Mouse (Mus musculus): ENCODE data around the gene Mpp3. TPM values are rescaled to one million over a fixed set of nuclear protein-coding genes. Genes with fewer than 3 reads are reported as not detected.

Gene Mpp3
- total RNA-seq (2021): 1 to 10 TPM; 4.3 to 5.2 TPM
- long read RNA-seq, experiment 1, partial matches to known transcripts: 1 of 3 reads
- long read RNA-seq, experiment 1, other reads (novel, unspliced or antisense): 2 of 3 reads
- long read RNA-seq, experiment 2, partial matches to known transcripts: 0 of 3 reads
- long read RNA-seq, experiment 2, other reads (novel, unspliced or antisense): 3 of 3 reads

GRCm38 (mm10) chr11:102028087-102028816 lies at the start of gene Mpp3:
Gene Mpp3, minus strand, starts transcription at chr11:102028461.
- intact Hi-C loops (cut with DNase I): no loop called here
- DNase-seq: no peak

GRCm38 (mm10) chr11:102073722-102074121 lies 45.5 kb upstream of the Mpp3 start:
- DNase-seq: no peak
- intact Hi-C loops (cut with DNase I): no loop called here

DNA sequence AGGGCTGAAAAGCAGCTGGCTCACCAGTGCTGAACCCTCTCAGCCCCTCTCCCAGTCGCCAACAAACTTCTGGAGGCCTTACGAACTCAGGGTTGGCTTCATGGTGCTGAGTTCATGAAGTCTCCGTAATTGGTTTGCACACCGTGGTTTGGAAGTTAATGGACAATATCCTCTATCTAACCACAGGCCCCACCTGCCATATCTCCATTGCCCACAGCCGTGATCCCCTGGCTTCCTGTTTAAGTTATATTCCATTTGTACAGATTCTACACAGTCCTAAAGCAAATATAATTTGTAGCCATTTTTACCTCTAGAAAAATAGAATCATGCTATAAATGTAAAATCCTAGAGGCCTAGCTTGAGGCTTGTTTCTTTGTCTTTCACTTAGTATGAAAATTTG lies 44.5 kb upstream of the Mpp3 start:
- intact Hi-C loops (cut with DNase I): no loop called here
- no peak for DNase-seq

DNA sequence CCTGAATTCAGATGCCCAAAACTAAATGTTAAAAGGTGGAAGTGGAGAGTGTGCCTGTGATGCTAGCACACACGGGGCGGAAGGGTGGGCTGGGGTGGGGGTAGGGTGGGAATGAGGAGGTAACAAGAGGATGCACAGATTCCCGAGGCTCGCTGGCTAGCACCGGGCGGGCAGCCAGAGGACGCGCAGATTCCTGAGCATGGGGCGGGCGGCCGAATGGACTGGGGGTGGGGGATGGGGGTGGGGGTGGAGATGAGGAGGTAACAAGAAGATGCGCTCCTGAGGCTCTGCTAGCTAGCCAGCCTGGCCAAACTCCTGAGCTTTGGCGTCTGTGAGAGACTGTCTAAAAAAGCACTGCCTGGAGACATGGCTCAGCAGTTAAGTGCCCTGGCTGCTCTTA lies 42.2 kb upstream of the Mpp3 start:
- intact Hi-C loops (cut with DNase I): no loop called here
- DNase-seq: no peak

- intact Hi-C loops (cut with DNase I): no loop called here
- DNase-seq: no peak
These were observed 41.4 kb upstream of the Mpp3 start for GRCm38 (mm10) chr11:102069633-102070032.

DNA sequence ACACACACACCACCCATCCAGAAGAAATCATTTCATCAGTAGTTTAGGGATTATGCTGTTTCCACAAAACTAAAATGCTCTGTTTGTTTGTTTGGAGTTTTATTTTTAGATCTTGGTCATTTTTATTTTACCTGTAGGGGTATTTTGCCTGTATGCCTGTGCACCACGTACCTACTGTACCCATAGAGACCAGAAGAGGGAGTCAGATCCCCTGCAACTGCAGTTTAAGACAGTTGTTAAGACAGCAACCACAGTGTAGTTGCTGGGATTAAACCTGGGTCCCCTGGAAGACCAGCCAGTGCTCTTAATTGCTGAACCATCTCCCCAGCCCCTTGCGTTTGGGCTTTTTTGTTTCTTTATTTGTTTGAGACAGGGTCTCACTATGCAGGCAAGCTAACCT lies 40.7 kb upstream of the Mpp3 start:
- DNase-seq: no peak
- intact Hi-C loops (cut with DNase I): no loop called here

GRCm38 (mm10) chr11:102063076-102063475 lies 34.8 kb upstream of the Mpp3 start:
- no peak for DNase-seq
- intact Hi-C loops (cut with DNase I): no loop called here

DNA sequence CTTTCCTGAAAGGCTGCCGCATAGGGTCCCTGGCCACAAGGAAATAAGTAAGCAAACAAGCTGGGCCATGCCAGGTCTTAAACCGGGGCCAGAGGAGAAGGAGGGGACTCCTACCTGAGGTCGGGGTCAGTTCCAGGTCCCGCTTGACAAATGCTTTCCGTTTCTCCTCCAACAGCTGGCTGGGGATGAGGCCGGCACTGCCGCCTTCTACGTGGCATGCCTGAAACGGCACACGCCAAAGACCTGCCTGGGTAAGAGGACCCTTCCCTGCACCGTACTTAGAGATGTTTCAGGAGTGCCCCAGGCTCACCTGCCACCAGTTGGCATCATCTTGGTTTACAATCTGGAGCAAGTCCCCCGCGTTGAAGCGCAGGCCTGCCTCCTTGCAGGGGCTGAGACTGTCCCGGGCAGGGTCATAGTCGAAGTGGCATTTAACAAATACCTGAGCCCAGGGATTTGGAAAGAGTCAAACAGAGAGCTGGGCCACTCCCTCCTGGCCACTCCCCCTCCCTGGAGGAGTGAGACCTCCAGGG lies 33.7 kb upstream of the Mpp3 start:
- intact Hi-C loops (cut with DNase I): loop anchor here (2.0 kb wide), 3 partner anchors 27 to 77 kb away; partner anchors contain the start of gene Mpp2
- no peak for DNase-seq

- peak; percentile 80 to 83 for DNase-seq
- intact Hi-C loops (cut with DNase I): loop anchor here (2.0 kb wide), 3 partner anchors 27 to 77 kb away; partner anchors contain the start of gene Mpp2
These were observed 33.1 kb upstream of the Mpp3 start for GRCm38 (mm10) chr11:102061236-102061940.

GRCm38 (mm10) chr11:102053847-102054246 lies 25.6 kb upstream of the Mpp3 start:
- DNase-seq: peak; percentile 61 to 68
- intact Hi-C loops (cut with DNase I): loop anchor here (2.0 kb wide), 1 partner anchor 67 kb away; the partner anchor contains the start of gene Dusp3

DNA sequence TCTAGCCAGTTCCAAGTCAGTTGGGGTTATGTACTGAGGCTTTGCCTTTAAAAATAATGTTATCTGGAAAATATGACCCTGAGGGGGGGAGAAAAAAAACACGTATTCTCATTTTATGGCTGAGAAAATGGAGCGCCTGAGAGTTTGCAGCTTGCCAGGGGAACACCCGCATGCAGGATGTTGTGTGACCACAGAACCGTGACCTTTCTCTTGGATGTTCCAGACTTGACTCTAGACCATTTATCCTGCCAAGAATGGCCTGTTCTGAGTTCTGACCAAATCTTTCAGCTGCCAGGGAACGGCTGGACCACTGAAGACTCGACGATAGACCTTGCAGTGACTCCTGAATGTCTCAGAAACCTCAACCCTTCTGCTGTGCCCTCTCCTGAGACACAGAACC lies 24.9 kb upstream of the Mpp3 start:
- intact Hi-C loops (cut with DNase I): loop anchor here (2.0 kb wide), 1 partner anchor 66 kb away; the partner anchor contains the start of gene Dusp3
- peak; percentile 39 to 57 for DNase-seq

- DNase-seq: no peak
- intact Hi-C loops (cut with DNase I): loop anchor here (2.0 kb wide), 1 partner anchor 66 kb away; the partner anchor contains the start of gene Dusp3
These were observed 24.4 kb upstream of the Mpp3 start for GRCm38 (mm10) chr11:102052697-102053096.

DNA sequence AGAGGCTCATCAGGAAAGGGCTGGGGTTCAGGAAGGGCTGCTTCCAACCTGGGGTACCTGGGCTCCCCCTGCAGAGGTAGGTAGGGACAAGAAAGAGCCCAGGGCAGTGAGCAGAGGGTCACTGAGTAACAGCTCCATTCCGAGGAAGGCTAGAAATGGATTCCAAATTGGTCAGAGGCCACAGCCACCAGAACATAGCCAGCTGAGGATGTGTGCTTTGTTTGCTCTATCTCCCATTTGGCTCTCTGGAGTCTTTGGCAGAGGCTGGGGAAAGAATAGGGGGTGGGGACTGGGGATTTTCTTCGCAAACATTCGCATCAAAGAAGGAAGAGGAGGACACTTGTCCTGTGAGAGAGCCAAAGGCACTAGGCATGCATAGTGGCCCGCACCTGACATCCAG lies 23.7 kb upstream of the Mpp3 start:
- intact Hi-C loops (cut with DNase I): loop anchor here (2.0 kb wide), 1 partner anchor 65 kb away; the partner anchor contains the start of gene Dusp3
- DNase-seq: peak; percentile 47 to 61

GRCm38 (mm10) chr11:102051541-102051940 lies 23.3 kb upstream of the Mpp3 start:
- peak; percentile 73 to 83 for DNase-seq
- intact Hi-C loops (cut with DNase I): no loop called here

DNA sequence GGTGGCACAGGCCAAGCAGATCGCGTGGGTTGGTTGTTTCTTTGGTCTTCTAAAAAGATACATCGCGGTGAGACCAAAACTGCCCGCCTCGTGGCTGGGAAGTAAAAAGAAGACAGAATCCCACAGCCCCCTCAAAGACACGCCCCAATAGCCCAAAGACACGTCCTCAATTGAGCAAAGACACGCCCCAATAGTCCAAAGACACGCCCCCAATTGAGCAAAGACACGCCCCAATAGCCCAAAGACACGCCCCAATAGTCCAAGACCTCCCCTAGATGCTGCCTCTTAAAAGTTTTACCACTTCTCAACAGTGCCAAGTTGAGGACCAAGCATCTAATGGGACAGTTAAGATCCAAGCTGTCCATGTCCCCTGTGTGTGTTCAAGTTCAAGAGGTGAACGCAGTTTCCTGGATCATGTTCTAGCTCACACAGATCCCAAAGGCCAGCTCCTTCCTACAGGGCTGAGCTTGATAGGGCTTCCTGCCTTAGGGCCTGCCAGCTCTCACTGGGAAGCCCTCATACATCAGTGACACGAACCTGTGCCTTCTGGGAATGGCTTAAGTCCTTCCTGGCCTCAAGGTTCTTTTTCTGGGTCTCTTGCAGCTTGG lies 21.7 kb upstream of the Mpp3 start:
- intact Hi-C loops (cut with DNase I): no loop called here
- DNase-seq: peak in 1 of 2 experiments; percentile 43

DNA sequence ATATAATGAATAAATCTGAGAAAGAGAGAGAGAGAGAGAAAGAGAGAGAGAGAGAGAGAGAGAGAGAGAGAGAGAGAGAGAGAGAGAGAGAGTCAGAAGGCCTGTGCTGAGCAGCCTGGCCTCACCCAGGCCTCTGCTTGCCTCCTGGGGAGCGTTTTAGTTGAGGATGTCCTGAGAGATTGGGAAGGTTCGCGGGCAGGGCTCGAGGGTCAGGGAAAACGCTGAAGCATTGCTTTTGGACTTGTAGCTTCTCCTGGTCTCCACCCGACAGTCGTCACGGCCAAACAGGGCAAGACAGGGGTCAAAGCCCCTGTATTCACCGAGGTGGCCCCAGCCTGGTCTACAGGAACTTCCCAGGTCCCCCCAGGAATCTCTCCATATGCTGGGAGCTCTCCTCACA lies 18.3 kb upstream of the Mpp3 start:
- no peak for DNase-seq
- intact Hi-C loops (cut with DNase I): no loop called here

- intact Hi-C loops (cut with DNase I): no loop called here
- DNase-seq: no peak
These were observed 16.5 kb upstream of the Mpp3 start for GRCm38 (mm10) chr11:102044691-102045212.

GRCm38 (mm10) chr11:102043381-102043780 lies 15.1 kb upstream of the Mpp3 start:
- intact Hi-C loops (cut with DNase I): no loop called here
- DNase-seq: no peak

DNA sequence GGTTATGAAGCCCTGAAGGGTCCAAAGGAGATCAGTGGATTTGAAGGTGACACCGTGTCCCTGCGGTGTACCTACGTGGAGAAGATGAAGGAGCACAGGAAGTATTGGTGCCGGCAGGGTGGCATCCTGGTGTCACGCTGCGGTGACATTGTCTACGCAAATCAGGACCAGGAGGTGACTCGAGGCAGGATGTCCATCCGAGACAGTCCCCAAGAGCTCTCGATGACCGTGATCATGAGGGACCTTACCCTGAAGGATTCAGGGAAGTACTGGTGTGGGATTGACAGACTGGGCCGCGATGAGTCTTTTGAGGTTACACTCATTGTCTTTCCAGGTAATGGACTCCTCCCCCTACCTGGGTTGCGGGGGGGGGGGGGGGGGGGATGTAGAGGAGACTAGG lies 14.7 kb upstream of the Mpp3 start:
- DNase-seq: no peak
- intact Hi-C loops (cut with DNase I): no loop called here

- peak; percentile 34 to 52 for DNase-seq
- intact Hi-C loops (cut with DNase I): no loop called here
These were observed 13.2 kb upstream of the Mpp3 start, which contains the start of gene Cd300lg for GRCm38 (mm10) chr11:102041350-102041949. Gene Cd300lg, plus strand, starts transcription at chr11:102041509.

Data from heart, postnatal 14 days (tissue).